ENCODE assay signal across 7 mouse cellular contexts in genomic region chr2:153238406-153238805, GRCm38 (mm10). TPM values are rescaled to one million over a fixed set of nuclear protein-coding genes. Genes with fewer than 3 reads are reported as not detected.
DNase-seq lines count a peak whose midpoint lies in the region; ATAC-seq and TF ChIP-seq lines count a peak whose summit lies in the region.

No protein-coding gene starts in this region.

- no peak for TF ChIP-seq EP300 in heart, postnatal 0 days (IDR thresholded peaks at IDR 0.05; ENCODE audit: low read depth)

- no peaks in the 10 kb centered on the region for H3K9me3 ChIP-seq in heart, postnatal 0 days (replicated peaks; ENCODE audit: control insufficient read depth, low read length)
- no peaks in the 10 kb centered on the region for H3K9me3 ChIP-seq in G1E (replicated peaks)
- H3K9me3 ChIP-seq in liver, embryonic 16.5 days (replicated peaks; ENCODE audit: control insufficient read depth, low read length) = no peaks in the 10 kb centered on the region
- no peaks in the 10 kb centered on the region for H3K9me3 ChIP-seq in hindbrain, postnatal 0 days (ENCODE audit: low read length)

- WGBS in heart, postnatal 0 days = 52% methylated on average over 2 of the region's 2 CpGs
- WGBS in liver, embryonic 16.5 days (ENCODE audit: insufficient replicate concordance) = 43% methylated on average over 2 of the region's 2 CpGs
- whole genome bisulfite sequencing in hindbrain, postnatal 0 days = 73% methylated on average over 2 of the region's 2 CpGs

- H3K4me3 ChIP-seq in heart, postnatal 0 days (ENCODE audit: low read depth, low read length) = no peak overlapping the region
- H3K4me3 ChIP-seq in G1E (ENCODE audit: low read depth, low read length) = peak overlapping the region; percentile 88; the same call in 1 of the 2 replicates
- H3K4me3 ChIP-seq in liver, embryonic 16.5 days (ENCODE audit: low read depth, low read length) = peak overlapping the region; percentile 88
- H3K4me3 ChIP-seq in hindbrain, postnatal 0 days (ENCODE audit: low read length) = no peak overlapping the region

- peaks cover 26% of the 10 kb centered on the region for H3K36me3 ChIP-seq in heart, postnatal 0 days (replicated peaks; ENCODE audit: control insufficient read depth, insufficient read depth, low read length)
- peaks cover 62% of the 10 kb centered on the region for H3K36me3 ChIP-seq in G1E (replicated peaks)
- peaks cover 42% of the 10 kb centered on the region for H3K36me3 ChIP-seq in liver, embryonic 16.5 days (ENCODE audit: control insufficient read depth, insufficient read depth)
- peaks cover 23% of the 10 kb centered on the region for H3K36me3 ChIP-seq in hindbrain, postnatal 0 days (ENCODE audit: insufficient read depth, low read length)

- TF ChIP-seq CTCF in heart, postnatal 0 days (IDR thresholded peaks at IDR 0.05; ENCODE audit: low read depth) = no peak
- no peak for TF ChIP-seq CTCF in G1E (IDR thresholded peaks at IDR 0.05; ENCODE audit: low read depth, low read length)
- TF ChIP-seq CTCF in hindbrain, postnatal 0 days (IDR thresholded peaks at IDR 0.05; ENCODE audit: low read depth) = no peak

- no peak overlapping the region for H3K27ac ChIP-seq in heart, postnatal 0 days (ENCODE audit: low read depth)
- peak overlapping the region; percentile 97 for H3K27ac ChIP-seq in liver, embryonic 16.5 days (ENCODE audit: low read length)
- H3K27ac ChIP-seq in hindbrain, postnatal 0 days = no peak overlapping the region

- H3K9ac ChIP-seq in heart, postnatal 0 days (replicated peaks; ENCODE audit: low read depth, low read length) = 0 out of 2 replicates have a peak overlapping the region, but pooled peaks have one; percentile 22
- peak overlapping the region; percentile 98 for H3K9ac ChIP-seq in liver, embryonic 16.5 days (ENCODE audit: low read depth, low read length)
- H3K9ac ChIP-seq in hindbrain, postnatal 0 days (replicated peaks; ENCODE audit: low read length) = no peak overlapping the region

- 0 out of 2 replicates have a peak overlapping the region, but pooled peaks have one; percentile 76 for H3K4me2 ChIP-seq in heart, postnatal 0 days (ENCODE audit: low read depth, low read length)
- H3K4me2 ChIP-seq in liver, embryonic 16.5 days (ENCODE audit: low read depth, low read length) = peak overlapping the region; percentile 85
- H3K4me2 ChIP-seq in hindbrain, postnatal 0 days (ENCODE audit: low read depth, low read length) = no peak overlapping the region

- no peak for ATAC-seq in heart, postnatal 0 days (ENCODE audit: insufficient read depth, low read depth)
- no peak for ATAC-seq in G1E (ENCODE audit: extremely low read depth, insufficient number of reproducible peaks, low FRiP score, poor library complexity, severe bottlenecking)
- no peak for ATAC-seq in liver, embryonic 16.5 days (ENCODE audit: low read depth)
- ATAC-seq in hindbrain, postnatal 0 days = no peak

- DNase-seq in heart, postnatal 0 days (ENCODE audit: low spot score) = no peak
- DNase-seq in heart, adult 9 months (ENCODE audit: low spot score in 2 of 2) = no peak
- DNase-seq in G1E (ENCODE audit: low spot score) = no peak
- peak; percentile 40 to 44 for DNase-seq in adrenal gland, postnatal 36 days
- DNase-seq in frontal cortex, postnatal 14 days (ENCODE audit: low spot score in 2 of 2) = no peak
- no peak for DNase-seq in hindbrain, postnatal 0 days (ENCODE audit: low spot score)

- H3K27me3 ChIP-seq in heart, postnatal 0 days (ENCODE audit: control insufficient read depth, insufficient read depth, low read length) = no peaks in the 10 kb centered on the region
- no peaks in the 10 kb centered on the region for H3K27me3 ChIP-seq in G1E (ENCODE audit: insufficient read depth, low read length)
- H3K27me3 ChIP-seq in liver, embryonic 16.5 days (ENCODE audit: control insufficient read depth, insufficient read depth, low read depth, low read length) = no peaks in the 10 kb centered on the region
- H3K27me3 ChIP-seq in hindbrain, postnatal 0 days (ENCODE audit: insufficient read depth, low read length) = no peaks in the 10 kb centered on the region

- peaks cover 26% of the 10 kb centered on the region for H3K4me1 ChIP-seq in heart, postnatal 0 days (ENCODE audit: control insufficient read depth, insufficient read depth)
- peaks cover 63% of the 10 kb centered on the region for H3K4me1 ChIP-seq in G1E (ENCODE audit: insufficient read depth, low read depth, low read length)
- peaks cover 42% of the 10 kb centered on the region for H3K4me1 ChIP-seq in liver, embryonic 16.5 days (ENCODE audit: control insufficient read depth, low read depth, low read length)
- peaks cover 20% of the 10 kb centered on the region for H3K4me1 ChIP-seq in hindbrain, postnatal 0 days (ENCODE audit: insufficient read depth, low read length)

RNA-seq across cellular contexts. Expression of gene Plagl2, which starts 2.8 kb away (rescaled TPM):
- total RNA-seq in heart, postnatal 0 days (2014; rRNA removed; ENCODE audit: low replicate concordance) = 6.3 and 6.5 TPM in 2 replicates
- polyA plus RNA-seq in heart, postnatal 0 days (2015; fragmentation: Nextera tagmentation; extraction: Ambion mirVana) = 2.4 and 2.6 TPM in 2 replicates
- 106 and 108 TPM in 2 replicates for total RNA-seq in G1E (2014; fragmentation: Nextera tagmentation)
- 11.0 and 12.5 TPM in 2 replicates for total RNA-seq in G1E (2017)
- 27.5 and 35.9 TPM in 2 replicates for polyA plus RNA-seq in G1E (2012)
- total RNA-seq in adrenal gland, postnatal 36 days (2021) = 10 to 100 TPM in 1 of 2 experiments, 1 to 10 TPM in 1; 9.5 to 10.4 TPM
- 13.9 and 16.7 TPM in 2 replicates for polyA plus RNA-seq in liver, embryonic 16.5 days (2015; fragmentation: Nextera tagmentation; extraction: Ambion mirVana)
- total RNA-seq in hindbrain, postnatal 0 days (2014; rRNA removed) = 5.0 and 6.4 TPM in 2 replicates
- polyA plus RNA-seq in hindbrain, postnatal 0 days (2015; fragmentation: Nextera tagmentation; extraction: Ambion mirVana) = 2.3 and 2.4 TPM in 2 replicates

RNA-seq across cellular contexts. Expression of gene Pofut1, which starts 2.9 kb away (rescaled TPM):
- 26.3 and 28.6 TPM in 2 replicates for total RNA-seq in heart, postnatal 0 days (2014; rRNA removed; ENCODE audit: low replicate concordance)
- 2.4 and 2.5 TPM in 2 replicates for polyA plus RNA-seq in heart, postnatal 0 days (2015; fragmentation: Nextera tagmentation; extraction: Ambion mirVana)
- 26.5 and 33.7 TPM in 2 replicates for total RNA-seq in G1E (2014; fragmentation: Nextera tagmentation)
- total RNA-seq in G1E (2017) = 29.5 and 30.0 TPM in 2 replicates
- 11.2 and 12.8 TPM in 2 replicates for polyA plus RNA-seq in G1E (2012)
- total RNA-seq in adrenal gland, postnatal 36 days (2021) = 10 to 100 TPM; 45.8 to 59.7 TPM
- polyA plus RNA-seq in liver, embryonic 16.5 days (2015; fragmentation: Nextera tagmentation; extraction: Ambion mirVana) = 2.8 and 3.0 TPM in 2 replicates
- total RNA-seq in hindbrain, postnatal 0 days (2014; rRNA removed) = 20.7 and 23.6 TPM in 2 replicates
- polyA plus RNA-seq in hindbrain, postnatal 0 days (2015; fragmentation: Nextera tagmentation; extraction: Ambion mirVana) = 4.3 and 4.8 TPM in 2 replicates

RNA-seq across cellular contexts. Expression of gene Tspyl3, which starts 13.2 kb away (rescaled TPM):
- 0.95 and 5.1 TPM in 2 replicates for total RNA-seq in heart, postnatal 0 days (2014; rRNA removed; ENCODE audit: low replicate concordance)
- polyA plus RNA-seq in heart, postnatal 0 days (2015; fragmentation: Nextera tagmentation; extraction: Ambion mirVana) = 2.5 and 2.7 TPM in 2 replicates
- total RNA-seq in G1E (2014; fragmentation: Nextera tagmentation) (1.1 TPM in 1 of 2 replicates, not detected in the other), G1E (2017) (0.23 and 0.27 TPM in 2 replicates)
- polyA plus RNA-seq in G1E (2012) = 0.27 and 0.32 TPM in 2 replicates
- 1 to 10 TPM; 2.6 to 2.8 TPM for total RNA-seq in adrenal gland, postnatal 36 days (2021)
- 2.0 and 2.4 TPM in 2 replicates for polyA plus RNA-seq in liver, embryonic 16.5 days (2015; fragmentation: Nextera tagmentation; extraction: Ambion mirVana)
- 30.1 and 33.0 TPM in 2 replicates for total RNA-seq in hindbrain, postnatal 0 days (2014; rRNA removed)
- polyA plus RNA-seq in hindbrain, postnatal 0 days (2015; fragmentation: Nextera tagmentation; extraction: Ambion mirVana) = 39.9 and 42.4 TPM in 2 replicates

RNA-seq across cellular contexts. Expression of gene Kif3b, which starts 52.8 kb away (rescaled TPM):
- 6.5 and 8.7 TPM in 2 replicates for total RNA-seq in heart, postnatal 0 days (2014; rRNA removed; ENCODE audit: low replicate concordance)
- polyA plus RNA-seq in heart, postnatal 0 days (2015; fragmentation: Nextera tagmentation; extraction: Ambion mirVana) = 2.5 and 3.1 TPM in 2 replicates
- 12.0 and 12.9 TPM in 2 replicates for total RNA-seq in G1E (2014; fragmentation: Nextera tagmentation)
- 25.2 and 26.1 TPM in 2 replicates for total RNA-seq in G1E (2017)
- polyA plus RNA-seq in G1E (2012) = 3.0 and 3.7 TPM in 2 replicates
- total RNA-seq in adrenal gland, postnatal 36 days (2021) = 10 to 100 TPM; 27.7 to 31.1 TPM
- 1.9 and 2.1 TPM in 2 replicates for polyA plus RNA-seq in liver, embryonic 16.5 days (2015; fragmentation: Nextera tagmentation; extraction: Ambion mirVana)
- total RNA-seq in hindbrain, postnatal 0 days (2014; rRNA removed) = 38.1 and 42.3 TPM in 2 replicates
- polyA plus RNA-seq in hindbrain, postnatal 0 days (2015; fragmentation: Nextera tagmentation; extraction: Ambion mirVana) = 17.6 and 17.7 TPM in 2 replicates

Comparison
In these comparisons a context has a peak if more than half of its experiments do, and no peak if none do; other contexts are left out.
1. DNase-seq: peak in adrenal gland, postnatal 36 days (2 of 2); none in heart, postnatal 0 days (single experiment), heart, adult 9 months (0 of 2), G1E (single experiment), frontal cortex, postnatal 14 days (0 of 2) and hindbrain, postnatal 0 days (single experiment).
2. H3K4me3 ChIP-seq: peak in G1E (single experiment) and liver, embryonic 16.5 days (single experiment); none in heart, postnatal 0 days (single experiment) and hindbrain, postnatal 0 days (single experiment).